Mouse (Mus musculus) neutrophil, adult 5-6 weeks (primary cell): ENCODE results near the gene Lamc3. TPM values are rescaled to one million over a fixed set of nuclear protein-coding genes. Genes with fewer than 3 reads are reported as not detected.

Experiments used
- ATAC-seq: fragments of 151-379, 151-347 bp; 2 replicates; pipeline ENCODE4 v1.8.0; 2017; ENCODE audit warnings: mild to moderate bottlenecking, moderate TSS enrichment; ENCODE audit not compliant: insufficient number of reproducible peaks, poor library complexity, low FRiP score, severe bottlenecking; ENCODE audit errors: extremely low read depth
- total RNA-seq: library from RNA; stranded (forward); fragments of 200-1000 nt; gene quantifications from 2 replicates; pipeline ENCODE4 v1.2.3, GENCODE M21; 2017

Gene Lamc3
- total RNA-seq, 1 experiment from 2014 or later: not detected

DNA sequence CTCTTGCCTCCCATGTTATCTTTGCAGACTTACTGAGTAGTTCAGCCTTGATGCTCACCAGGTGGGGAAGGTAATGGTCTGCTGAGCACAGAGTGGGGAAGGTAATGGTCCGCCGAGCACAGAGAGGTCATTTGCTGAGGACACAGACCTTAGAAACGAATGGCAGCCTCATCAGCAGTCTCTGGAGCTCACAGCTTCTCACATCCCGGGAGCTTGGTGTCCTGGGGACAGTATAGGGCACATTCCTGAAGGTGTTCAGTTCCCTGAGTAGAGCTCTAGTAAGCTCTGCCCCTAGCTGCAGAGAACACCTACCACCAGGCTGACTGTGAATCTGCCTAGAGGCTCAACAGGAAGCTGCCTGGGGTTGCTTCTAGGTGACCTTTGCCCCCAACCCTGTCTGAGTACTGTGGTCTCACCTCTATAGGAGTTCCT is 74.7 kb downstream of the Lamc3 start:
- ATAC-seq: no peak

DNA sequence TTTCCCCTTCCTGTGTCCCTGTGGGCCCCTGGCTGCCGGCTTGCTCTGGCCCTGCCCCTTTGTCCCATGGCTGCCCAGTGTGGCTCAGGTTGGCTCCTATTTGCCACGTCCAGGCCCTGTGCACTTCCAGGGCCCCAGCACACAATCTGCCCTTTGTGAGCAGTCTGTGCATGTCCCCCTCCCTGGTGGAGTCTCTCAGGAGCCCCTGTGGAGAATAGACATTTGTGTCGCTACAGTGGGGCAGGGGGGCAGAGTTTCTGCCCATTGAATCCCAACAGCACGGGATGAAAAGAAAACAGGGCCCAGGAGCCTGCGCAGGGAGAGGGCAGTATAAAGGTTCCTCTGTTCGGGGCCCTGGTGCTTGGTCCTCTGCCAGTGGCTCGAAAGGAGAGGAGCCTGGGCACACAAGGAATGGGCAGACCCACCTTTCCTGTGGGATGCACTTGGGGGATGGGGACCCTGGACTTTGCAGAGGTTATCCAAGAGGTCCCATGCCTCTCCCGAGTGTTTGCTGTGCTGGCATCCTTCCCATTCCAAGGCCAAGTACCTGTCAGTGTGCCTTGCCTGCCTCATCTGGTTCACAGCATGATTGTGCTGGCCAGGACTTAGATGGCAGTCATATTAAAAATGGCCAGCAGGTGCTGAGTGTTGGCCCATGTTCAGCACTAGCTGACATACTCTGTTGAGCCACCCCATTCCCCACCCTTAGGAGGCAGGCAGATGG is 75.6 kb downstream of the Lamc3 start:
- no peak for ATAC-seq

DNA sequence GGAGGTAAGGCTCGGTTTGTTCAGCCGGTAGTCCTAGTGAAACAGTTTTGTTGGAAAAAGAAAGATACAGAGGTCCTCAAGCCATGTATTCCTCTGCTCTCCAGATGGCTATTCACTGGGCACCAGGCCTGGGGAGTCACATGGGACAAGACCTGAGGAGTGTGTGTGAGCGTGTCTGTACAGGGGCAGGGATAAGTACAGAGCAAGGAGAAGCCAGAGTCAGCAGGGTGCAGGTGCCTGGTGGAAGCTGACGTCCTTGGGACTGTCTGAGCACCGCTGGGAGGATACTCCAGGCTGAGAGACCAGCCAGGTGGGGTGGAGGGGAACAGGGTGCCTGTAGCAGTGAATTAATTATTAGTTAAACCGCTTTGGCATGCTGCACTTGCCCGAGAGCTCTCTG is 76.4 kb downstream of the Lamc3 start:
- no peak for ATAC-seq

DNA sequence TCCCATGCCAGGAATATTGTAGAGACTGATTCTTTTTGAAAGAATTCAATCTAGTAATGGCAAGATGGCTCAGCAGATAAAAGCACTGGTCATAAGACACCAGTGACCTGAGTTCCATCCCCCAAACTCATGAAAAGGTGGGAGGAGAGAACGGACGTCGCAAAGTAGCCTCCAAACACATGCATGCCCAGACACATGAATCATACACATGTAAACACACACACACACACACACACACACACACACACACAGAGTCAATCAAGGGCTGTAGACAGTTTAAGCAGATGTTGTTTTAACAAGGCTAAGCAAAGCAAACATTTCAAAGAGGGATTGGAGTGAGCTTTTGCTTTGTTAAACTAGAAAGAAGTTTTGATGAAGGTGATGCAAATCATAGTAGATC is 77.1 kb downstream of the Lamc3 start:
- no peak for ATAC-seq

DNA sequence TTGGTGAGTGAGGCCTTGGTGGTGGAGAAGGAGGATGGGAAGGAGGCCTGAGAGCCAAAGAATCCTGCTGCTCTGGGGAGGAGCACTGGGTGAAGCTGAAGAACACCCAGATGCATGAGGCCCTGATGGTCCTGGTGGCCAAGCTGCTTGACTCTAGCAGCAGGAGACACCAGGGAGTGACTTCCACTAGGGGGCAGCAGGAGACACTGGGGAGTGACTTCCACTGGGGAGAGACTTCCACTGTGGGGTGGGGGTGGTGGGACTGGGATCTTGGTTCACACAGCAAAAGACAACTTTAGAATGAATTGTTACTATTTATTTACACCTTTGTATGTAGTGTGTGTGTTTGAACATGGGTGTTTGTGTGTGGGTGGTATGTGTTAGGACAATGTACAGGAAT is 78.0 kb downstream of the Lamc3 start:
- no peak for ATAC-seq

DNA sequence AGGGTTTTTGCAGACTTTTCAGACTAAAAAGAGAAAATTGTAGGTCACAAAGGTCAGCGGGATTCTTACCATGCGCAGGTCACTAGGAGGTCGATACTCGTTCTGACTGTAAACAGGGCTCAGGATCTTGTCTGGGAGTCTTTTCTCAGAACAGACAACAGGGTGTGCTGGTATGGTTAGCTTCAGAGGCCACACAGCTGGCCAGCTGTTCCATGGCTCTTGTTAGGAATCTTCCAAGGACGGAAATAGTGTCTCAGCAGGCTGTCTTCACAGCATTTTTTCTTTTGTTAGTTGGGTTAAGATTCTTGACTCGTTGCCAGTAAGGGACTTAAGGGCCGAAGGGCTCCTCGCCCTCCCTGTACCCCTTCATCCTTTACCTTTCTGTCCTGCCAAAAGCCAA is 79.7 kb downstream of the Lamc3 start:
- no peak for ATAC-seq

DNA sequence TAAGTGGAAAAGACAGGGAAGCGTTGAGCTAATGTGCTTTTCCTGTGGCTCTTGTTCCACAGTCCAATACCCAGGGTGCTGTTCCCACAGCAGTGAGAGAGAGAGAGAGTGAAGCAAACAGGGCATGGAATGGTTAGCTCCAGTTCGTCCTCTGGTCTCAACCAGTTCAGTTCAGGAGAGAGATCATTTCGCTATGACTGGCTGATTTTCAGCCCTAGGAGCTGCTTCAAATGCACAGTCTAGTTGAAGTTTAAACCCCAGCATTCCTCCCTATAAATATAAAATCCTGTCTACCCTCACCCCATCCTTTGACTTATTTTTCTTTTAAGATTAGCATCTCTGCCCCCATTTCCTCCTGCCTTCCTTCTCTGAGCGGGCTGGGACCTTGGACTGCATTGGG is 85.5 kb downstream of the Lamc3 start:
- no peak for ATAC-seq

DNA sequence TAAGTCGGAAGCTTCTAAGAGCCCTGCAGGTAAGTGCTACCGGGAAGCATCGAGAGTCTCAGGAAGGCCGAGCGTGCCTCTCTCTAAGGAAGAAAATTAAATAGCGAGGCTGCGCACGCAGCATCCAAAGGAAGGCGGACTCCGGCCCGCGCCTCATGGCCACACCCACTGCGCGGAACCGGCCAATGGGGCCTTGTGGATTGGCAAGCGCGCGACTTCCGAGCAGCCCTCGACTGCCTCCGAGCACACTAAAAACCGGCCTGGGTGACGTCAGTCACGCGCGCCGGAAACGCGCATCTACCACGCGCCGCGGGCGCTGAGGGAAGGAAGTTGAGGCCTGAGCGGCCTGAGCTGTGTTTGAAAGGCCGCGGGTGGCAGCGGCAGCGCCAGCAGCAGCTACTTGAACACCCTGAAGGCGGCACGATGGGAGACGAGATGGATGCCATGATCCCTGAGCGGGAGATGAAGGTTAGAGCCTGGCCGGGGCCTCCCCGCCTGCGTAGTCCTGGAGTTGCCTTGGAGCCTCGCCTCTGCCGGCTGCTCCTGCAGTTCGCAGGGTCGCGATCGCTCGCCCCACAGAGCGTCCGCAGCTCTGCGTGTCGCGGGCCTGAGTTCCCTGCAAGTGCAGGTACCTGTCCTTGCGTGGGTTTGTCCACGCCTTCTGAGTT is 87.2 kb downstream of the Lamc3 start, which contains the start of gene Nup214:
Nup214 (plus strand) TSS at position 296 of the 668 bp plus-strand sequence.
- peak; percentile 97 for ATAC-seq

DNA sequence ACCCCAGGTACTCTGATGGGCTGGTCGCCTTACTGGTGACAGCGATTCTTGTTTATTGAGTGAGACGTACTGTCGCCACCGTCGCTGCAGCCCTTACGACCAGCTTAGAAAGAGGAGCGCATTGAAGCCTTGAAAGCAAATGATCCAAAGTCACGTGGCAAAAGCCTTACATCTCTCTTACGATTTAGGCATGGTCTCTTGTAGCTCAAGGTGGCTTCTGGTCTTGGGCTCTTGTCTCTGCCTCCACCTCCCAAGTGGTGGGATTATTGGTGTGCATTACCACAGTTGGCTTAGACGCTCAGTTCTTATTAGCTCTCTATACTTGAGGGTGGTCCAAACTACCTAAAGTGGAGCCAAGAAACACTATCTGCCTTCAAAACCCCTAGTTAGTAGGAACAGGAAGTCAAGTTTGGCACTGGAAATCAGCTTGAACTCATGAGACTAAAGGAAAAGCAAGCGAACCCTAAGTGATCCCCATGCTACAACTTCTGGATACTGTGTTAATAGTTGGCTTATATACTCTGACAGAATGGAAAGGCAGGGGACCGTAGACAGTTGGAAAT is 87.8 kb downstream of the Lamc3 start:
- ATAC-seq: no peak

DNA sequence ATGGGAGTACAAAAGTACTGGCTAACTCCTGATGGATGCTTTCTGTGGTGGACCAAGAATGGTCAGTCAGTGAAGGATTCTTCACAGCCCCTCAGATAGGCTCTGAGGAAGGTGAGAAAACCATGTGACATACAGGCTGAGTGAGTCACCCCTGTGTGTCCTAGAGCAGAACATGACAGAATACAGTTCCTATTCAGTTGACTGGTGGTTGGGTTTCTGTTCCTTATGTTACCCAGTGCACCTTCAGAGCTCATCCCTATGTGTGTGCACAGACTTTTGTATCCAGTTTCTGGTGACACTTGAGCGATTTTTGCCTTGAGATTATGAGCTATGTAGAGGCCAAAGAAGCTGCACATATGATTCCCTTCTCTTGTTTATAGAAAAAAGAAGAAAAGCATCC is 100.7 kb downstream of the Lamc3 start:
- ATAC-seq: no peak

DNA sequence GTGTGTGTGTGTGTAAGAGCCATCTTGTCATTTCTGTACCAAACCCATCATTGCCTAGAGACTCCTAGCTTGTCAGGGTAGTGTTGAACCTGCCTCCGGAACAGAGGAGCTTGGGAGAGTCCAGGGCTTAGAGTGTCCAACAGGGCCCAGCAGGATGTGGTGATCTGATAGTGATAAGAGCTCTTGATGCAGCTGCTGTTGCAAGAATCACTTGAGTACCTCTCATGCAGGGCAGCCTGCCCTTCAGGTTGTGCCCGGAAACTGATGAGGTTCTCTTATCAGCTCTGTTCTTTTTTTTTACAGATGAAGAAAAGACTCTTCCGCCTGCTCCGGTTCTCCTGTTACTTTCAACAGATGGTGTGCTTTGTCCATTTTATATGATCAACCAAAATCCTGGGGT is 103.9 kb downstream of the Lamc3 start:
- no peak for ATAC-seq

DNA sequence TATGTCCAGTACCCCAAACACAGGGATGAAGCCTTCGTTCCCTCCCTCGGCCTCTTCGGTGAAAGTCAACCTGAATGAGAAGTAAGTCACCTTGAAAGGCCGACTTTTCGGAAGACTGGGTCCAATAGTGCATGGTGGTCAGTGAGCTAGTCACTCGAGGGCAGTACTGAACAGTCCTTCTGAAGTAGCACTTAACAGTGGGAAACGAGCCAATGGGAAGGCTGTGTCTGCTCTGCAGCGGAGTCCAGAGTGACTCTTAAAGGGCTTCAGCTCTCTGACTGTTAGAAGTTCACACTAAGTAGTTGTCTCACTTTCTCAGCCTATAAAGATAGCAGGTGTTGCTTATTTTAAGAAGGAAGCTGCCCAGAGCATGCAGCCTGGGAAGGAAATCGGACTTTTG is 107.8 kb downstream of the Lamc3 start:
- ATAC-seq: no peak

DNA sequence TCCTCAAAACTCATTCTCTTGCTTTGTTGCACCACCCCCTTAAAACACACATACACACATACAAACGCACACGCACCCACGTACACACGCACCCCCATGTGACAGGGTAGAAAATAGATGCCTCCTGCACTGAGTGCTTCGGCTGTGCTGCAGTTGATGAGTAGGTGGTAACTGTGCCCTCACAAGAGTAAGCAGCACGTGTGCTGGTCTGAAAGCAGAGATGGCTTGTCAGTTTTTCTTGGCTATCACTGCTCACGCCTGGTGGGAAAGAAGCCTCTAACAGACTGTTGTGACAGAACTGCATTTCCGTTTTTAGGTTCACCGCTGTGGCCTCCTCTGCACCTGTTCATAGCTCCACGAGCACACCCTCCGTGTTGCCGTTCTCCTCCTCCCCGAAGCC is 109.0 kb downstream of the Lamc3 start:
- ATAC-seq: no peak

Other genes with a start within 250 kb of the Lamc3 start
- gene Prdm12, start 247.3 kb upstream of the Lamc3 start, total RNA-seq: not detected in 2 replicates
- 27.1 and 30.2 TPM in 2 replicates for gene Exosc2, start 216.6 kb upstream of the Lamc3 start, total RNA-seq
- 29.3 and 34.1 TPM in 2 replicates for gene Abl1, start 198.9 kb upstream of the Lamc3 start, total RNA-seq
- 2.6 and 2.8 TPM in 2 replicates for gene Qrfp, start 76.7 kb upstream of the Lamc3 start, total RNA-seq
- not detected in 2 replicates for gene Fibcd1, start 41.3 kb upstream of the Lamc3 start, total RNA-seq
- gene Aif1l, start 62.8 kb downstream of the Lamc3 start, total RNA-seq: 0.35 and 1.1 TPM in 2 replicates
- 50.9 and 57.8 TPM in 2 replicates for gene Nup214, start 87.1 kb downstream of the Lamc3 start, total RNA-seq
- 29.6 and 30.6 TPM in 2 replicates for gene Fam78a, start 197.6 kb downstream of the Lamc3 start, total RNA-seq
- gene Plpp7, start 208.2 kb downstream of the Lamc3 start, total RNA-seq: 0.37 TPM in 1 of 2 replicates, not detected in the other